Mouse (Mus musculus) bone marrow macrophage, adult 2 months (primary cell): ENCODE data around the gene 2410002F23Rik.
"Not testable (repeated sequence)": the region's sequence is repeated elsewhere in the genome, so short reads cannot be mapped to it uniquely, and the experiment has no call there.

Experiments used
- CTCF ChIP-seq: IDR thresholded peaks from 2 replicates; pipeline ENCODE4 v1.5.1; 2012; ENCODE audit warnings: low read depth, mild to moderate bottlenecking, low read length, moderate library complexity
- POLR2A ChIP-seq: IDR thresholded peaks from 2 replicates; pipeline ENCODE4 v1.6.1; 2012; ENCODE audit warnings: mild to moderate bottlenecking, low read depth, low read length, borderline replicate concordance

DNA sequence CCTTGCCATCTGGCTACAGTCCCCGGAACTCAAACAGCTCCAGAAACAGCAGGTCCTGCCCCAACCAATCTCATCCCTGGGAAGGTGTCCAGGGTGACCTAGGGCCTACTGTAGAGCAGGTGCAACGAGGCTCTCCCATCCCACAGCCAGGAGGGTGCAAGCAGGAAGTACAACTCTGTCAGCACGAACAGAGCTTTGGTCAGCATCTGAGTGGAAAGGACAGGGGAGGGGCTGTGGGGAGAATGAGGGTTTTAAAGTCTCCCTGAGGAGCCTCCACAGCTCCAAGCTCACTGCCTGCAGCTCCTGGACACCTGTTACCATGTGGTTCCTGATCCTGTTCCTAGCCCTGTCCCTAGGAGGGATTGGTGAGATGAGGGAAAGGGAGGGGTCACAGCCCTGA lies 39.4 kb upstream of the 2410002F23Rik start, which contains the start of gene Klk1b4:
- TF ChIP-seq CTCF, POLR2A: not testable (repeated sequence)
